Mouse (Mus musculus) intestine, embryonic 16.5 days (tissue): ENCODE data around the gene Lrrtm3. TPM values are rescaled to one million over a fixed set of nuclear protein-coding genes. Genes with fewer than 3 reads are reported as not detected.
A peak's percentile ranks its signal among the peaks of the same experiment; 100 is the strongest.

Source experiments
- ATAC-seq: fragments of 200-750 bp; cut with Nextera tagmentation; 2 replicates; pipeline ENCODE4 v1.8.0; 2017; ENCODE audit warnings: moderate TSS enrichment, moderate library complexity
- H3K27ac ChIP-seq: fragments of 300-500 bp; sonication (generic); 2 replicates; pipeline ENCODE4 v1.5.1; 2014; ENCODE audit warnings: mild to moderate bottlenecking, low read length
- H3K27me3 ChIP-seq: fragments of 300-500 bp; sonication (generic); replicated peaks from 2 replicates; pipeline ENCODE4 v1.6.1; 2014; ENCODE audit warnings: low read length, control low read depth, mixed read lengths; ENCODE audit not compliant: control insufficient read depth, insufficient read depth
- H3K36me3 ChIP-seq: fragments of 300-500 bp; sonication (generic); 2 replicates; pipeline ENCODE4 v1.6.1; 2014; ENCODE audit warnings: low read length, control low read depth; ENCODE audit not compliant: control insufficient read depth, insufficient read depth
- H3K4me1 ChIP-seq: fragments of 300-500 bp; sonication (generic); 2 replicates; pipeline ENCODE4 v1.6.1; 2014; ENCODE audit warnings: low read length, control low read depth, mixed read lengths; ENCODE audit not compliant: control insufficient read depth, insufficient read depth
- H3K4me2 ChIP-seq: fragments of 300-500 bp; sonication (generic); 2 replicates; pipeline ENCODE4 v1.6.1; 2014; ENCODE audit warnings: low read depth, low read length, control low read depth
- H3K4me3 ChIP-seq: fragments of 300-500 bp; sonication (generic); 2 replicates; pipeline ENCODE4 v1.5.1; 2014; ENCODE audit warnings: mild to moderate bottlenecking, low read length
- H3K9ac ChIP-seq: fragments of 300-500 bp; sonication (generic); 2 replicates; pipeline ENCODE4 v1.6.1; 2014; ENCODE audit warnings: low read depth, low read length
- H3K9me3 ChIP-seq: fragments of 300-500 bp; sonication (generic); 2 replicates; pipeline ENCODE4 v1.6.1; 2016; ENCODE audit warnings: low read length, control low read depth; ENCODE audit not compliant: control insufficient read depth
- WGBS: fragments of 180-500 bp; shearing (Covaris S2); extraction: QIAGEN DNeasy Blood & Tissue Kit; methylation state at CpG from one replicate; pipeline ENCODE4 v1.1.7; 2014; 5-methylcytosine and 5-hydroxymethylcytosine counted together
- polyA plus RNA-seq: library from polyadenylated mRNA; unstranded; fragments of >200 nt; fragmentation: Nextera tagmentation; extraction: Ambion mirVana; gene quantifications from 2 replicates; pipeline ENCODE4 v1.2.1, GENCODE M21; 2015

Gene Lrrtm3
- polyA plus RNA-seq, 1 experiment from 2014 or later, result 3.7 TPM

GRCm38 (mm10) chr10:64001531-64001930, 88.5 kb downstream of the Lrrtm3 start:
- Histone ChIP-seq H3K4me1 (no peaks in the 10 kb centered on the region), H3K27me3 (no peaks in the 10 kb centered on the region), H3K36me3 (no peaks in the 10 kb centered on the region), H3K4me2 (no peak overlapping the region), H3K9ac (no peak overlapping the region), H3K9me3 (no peaks in the 10 kb centered on the region), H3K27ac (no peak overlapping the region), H3K4me3 (no peak overlapping the region)
- ATAC-seq, result no peak
- 70% methylated on average over 6 of the region's 6 CpGs for WGBS

DNA sequence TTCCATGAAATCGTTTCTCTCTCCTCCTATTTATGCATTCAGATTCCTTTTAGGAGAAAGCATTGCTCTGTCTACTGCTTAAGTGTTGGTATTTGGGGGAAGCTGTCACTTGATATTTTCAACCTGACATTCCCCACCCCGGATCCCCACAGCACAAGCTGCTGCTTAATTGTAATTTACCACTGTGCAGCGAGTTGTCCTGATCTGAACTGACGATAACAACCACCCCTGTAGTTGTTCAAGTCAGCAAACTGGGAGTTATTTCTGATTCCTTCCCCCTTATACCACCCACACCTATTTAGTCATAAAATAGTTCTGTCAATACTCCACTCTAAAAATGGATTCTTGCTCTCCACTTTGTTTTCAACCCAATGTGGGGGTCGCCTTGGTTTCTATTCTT, 95.8 kb downstream of the Lrrtm3 start:
- Histone ChIP-seq H3K4me1 (no peaks in the 10 kb centered on the region), H3K9me3 (no peaks in the 10 kb centered on the region), H3K4me2 (no peak overlapping the region), H3K27me3 (no peaks in the 10 kb centered on the region), H3K9ac (no peak overlapping the region), H3K36me3 (no peaks in the 10 kb centered on the region), H3K4me3 (no peak overlapping the region), H3K27ac (no peak overlapping the region)
- no peak for ATAC-seq
- WGBS, result 80% methylated on average over 5 of the region's 5 CpGs

- Histone ChIP-seq H3K9ac (no peak overlapping the region), H3K36me3 (no peaks in the 10 kb centered on the region), H3K9me3 (no peaks in the 10 kb centered on the region), H3K4me1 (no peaks in the 10 kb centered on the region), H3K27me3 (no peaks in the 10 kb centered on the region), H3K4me2 (no peak overlapping the region), H3K4me3 (no peak overlapping the region), H3K27ac (no peak overlapping the region)
- no peak for ATAC-seq
- WGBS, result 73% methylated on average over 4 of the region's 4 CpGs
Measured at GRCm38 (mm10) chr10:63985576-63985975, 104.5 kb downstream of the Lrrtm3 start.

- no peak for ATAC-seq
- WGBS, result 56% methylated on average over 2 of the region's 2 CpGs
Measured at GRCm38 (mm10) chr10:63979410-63979809, 110.7 kb downstream of the Lrrtm3 start.

DNA sequence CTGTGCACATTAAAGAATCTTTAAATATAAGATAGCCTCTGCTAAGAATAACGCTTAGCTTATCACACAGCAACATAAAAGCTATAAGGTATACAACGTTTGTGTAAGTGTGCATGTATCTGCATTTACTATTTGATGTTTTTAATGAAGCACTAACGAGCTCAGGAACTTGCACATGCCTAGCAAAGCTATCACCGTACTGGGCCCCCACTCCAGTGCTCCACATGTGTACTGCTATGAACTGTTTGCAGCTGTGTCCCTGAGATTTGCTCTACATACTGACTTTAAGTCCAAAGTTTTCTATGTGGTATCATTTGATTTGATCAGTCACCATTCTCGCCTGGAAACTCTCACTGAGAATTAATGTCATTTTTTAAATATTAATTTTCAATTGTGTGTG, 111.1 kb downstream of the Lrrtm3 start:
- no peaks in the 10 kb centered on the region for H3K27me3 ChIP-seq
- 75% methylated on average over 5 of the region's 5 CpGs for WGBS
- no peak overlapping the region for H3K27ac ChIP-seq
- no peak for ATAC-seq
- H3K4me3 ChIP-seq, result no peak overlapping the region
- no peak overlapping the region for H3K4me2 ChIP-seq
- no peak overlapping the region for H3K9ac ChIP-seq
- H3K9me3 ChIP-seq, result no peaks in the 10 kb centered on the region
- H3K4me1 ChIP-seq, result no peaks in the 10 kb centered on the region; the same call in 1 of the 2 replicates
- no peaks in the 10 kb centered on the region for H3K36me3 ChIP-seq

More at GRCm38 (mm10) chr10:63979410-63979809, 110.7 kb downstream of the Lrrtm3 start:
- H3K9me3 ChIP-seq, result no peaks in the 10 kb centered on the region
- no peaks in the 10 kb centered on the region; the same call in 1 of the 2 replicates for H3K4me1 ChIP-seq
- H3K27ac ChIP-seq, result no peak overlapping the region
- H3K4me3 ChIP-seq, result no peak overlapping the region
- no peak overlapping the region for H3K4me2 ChIP-seq
- H3K27me3 ChIP-seq, result no peaks in the 10 kb centered on the region
- H3K9ac ChIP-seq, result no peak overlapping the region
- no peaks in the 10 kb centered on the region for H3K36me3 ChIP-seq

DNA sequence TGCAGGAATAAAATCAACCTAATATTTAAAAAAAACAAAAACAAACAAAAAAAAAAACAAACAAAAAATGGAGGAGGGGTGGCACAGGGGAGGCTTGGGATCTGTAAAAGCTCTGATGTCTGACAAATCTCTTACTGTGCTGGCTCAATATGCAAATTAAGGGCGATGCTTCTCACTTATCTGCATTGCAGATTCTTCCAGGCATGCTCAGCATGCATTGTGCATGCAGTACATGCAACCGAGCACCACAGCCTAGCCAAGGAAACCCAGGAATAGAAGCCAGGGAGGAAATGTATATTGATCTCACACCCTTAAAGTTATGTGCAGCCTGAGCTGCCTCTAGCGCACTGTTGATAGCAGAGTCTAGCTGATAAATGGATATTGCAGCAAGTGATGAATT, 111.5 kb downstream of the Lrrtm3 start:
- H3K9me3 ChIP-seq, result no peaks in the 10 kb centered on the region
- H3K36me3 ChIP-seq, result no peaks in the 10 kb centered on the region
- H3K27ac ChIP-seq, result no peak overlapping the region
- no peak for ATAC-seq
- H3K27me3 ChIP-seq, result no peaks in the 10 kb centered on the region
- no peak overlapping the region for H3K9ac ChIP-seq
- H3K4me3 ChIP-seq, result no peak overlapping the region
- no peak overlapping the region for H3K4me2 ChIP-seq
- 29% methylated on average over 3 of the region's 3 CpGs for WGBS
- H3K4me1 ChIP-seq, result no peaks in the 10 kb centered on the region; the same call in 1 of the 2 replicates

DNA sequence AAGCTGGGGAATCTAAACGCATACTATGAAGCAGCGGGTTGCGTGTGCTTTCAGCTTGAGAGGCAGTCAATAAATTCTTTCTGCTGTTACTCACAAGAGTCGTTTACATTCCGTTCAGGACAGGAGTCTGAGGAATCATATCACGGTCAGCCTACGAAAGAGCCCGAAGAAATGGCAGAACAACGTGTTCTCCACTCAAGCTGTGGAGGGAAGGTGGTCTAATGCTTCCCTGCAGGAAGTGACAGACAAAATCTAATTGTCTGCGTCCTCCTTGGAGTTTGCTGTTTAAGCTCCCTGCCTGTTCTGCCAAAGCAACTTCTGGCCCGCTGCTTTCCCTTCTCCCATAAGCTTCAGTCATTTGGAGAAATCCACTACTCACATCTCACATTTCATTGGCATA, 112.0 kb downstream of the Lrrtm3 start:
- 11% methylated on average over 11 of the region's 11 CpGs for WGBS
- H3K27ac ChIP-seq, result no peak overlapping the region
- peak overlapping the region; percentile 18; the same call in 1 of the 2 replicates for H3K4me3 ChIP-seq
- H3K4me2 ChIP-seq, result peak overlapping the region; percentile 41
- H3K9me3 ChIP-seq, result no peaks in the 10 kb centered on the region
- H3K36me3 ChIP-seq, result no peaks in the 10 kb centered on the region
- no peak for ATAC-seq
- H3K9ac ChIP-seq, result 0 out of 2 replicates have a peak overlapping the region, but pooled peaks have one; percentile 0
- no peaks in the 10 kb centered on the region for H3K27me3 ChIP-seq
- no peaks in the 10 kb centered on the region; the same call in 1 of the 2 replicates for H3K4me1 ChIP-seq

DNA sequence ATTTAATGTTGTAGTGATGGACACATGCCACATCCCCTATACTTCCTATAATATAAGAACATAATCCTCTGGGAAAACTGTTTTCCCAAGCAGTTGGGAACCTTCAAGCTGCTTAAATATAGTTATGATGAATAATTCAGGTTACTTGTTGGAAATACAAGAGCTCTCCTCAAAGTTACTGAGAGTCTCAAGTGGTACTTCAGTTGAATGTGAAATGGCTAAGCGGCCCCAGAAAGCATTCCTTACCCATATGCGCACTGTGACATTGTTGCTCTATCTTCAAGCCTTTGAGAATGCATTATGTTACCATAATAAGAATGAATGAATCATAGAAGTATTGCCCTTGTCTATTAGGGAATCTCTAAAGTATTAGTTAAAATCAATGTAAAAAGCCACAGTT, 117.8 kb downstream of the Lrrtm3 start:
- ATAC-seq, result no peak
- WGBS, result 92% methylated on average over 2 of the region's 2 CpGs

GRCm38 (mm10) chr10:63954308-63954930, 135.7 kb downstream of the Lrrtm3 start:
- ATAC-seq, result no peak
- WGBS, result 19% methylated on average over 6 of the region's 7 CpGs
- Histone ChIP-seq H3K9ac (no peak overlapping the region), H3K9me3 (no peaks in the 10 kb centered on the region), H3K4me1 (no peaks in the 10 kb centered on the region), H3K4me3 (no peak overlapping the region), H3K4me2 (no peak overlapping the region), H3K27me3 (no peaks in the 10 kb centered on the region), H3K36me3 (no peaks in the 10 kb centered on the region), H3K27ac (no peak overlapping the region)

More for the DNA sequence above, 117.8 kb downstream of the Lrrtm3 start:
- Histone ChIP-seq H3K4me3 (no peak overlapping the region), H3K36me3 (no peaks in the 10 kb centered on the region), H3K9me3 (no peaks in the 10 kb centered on the region), H3K27me3 (no peaks in the 10 kb centered on the region), H3K4me1 (no peaks in the 10 kb centered on the region), H3K4me2 (no peak overlapping the region), H3K9ac (no peak overlapping the region), H3K27ac (no peak overlapping the region)

DNA sequence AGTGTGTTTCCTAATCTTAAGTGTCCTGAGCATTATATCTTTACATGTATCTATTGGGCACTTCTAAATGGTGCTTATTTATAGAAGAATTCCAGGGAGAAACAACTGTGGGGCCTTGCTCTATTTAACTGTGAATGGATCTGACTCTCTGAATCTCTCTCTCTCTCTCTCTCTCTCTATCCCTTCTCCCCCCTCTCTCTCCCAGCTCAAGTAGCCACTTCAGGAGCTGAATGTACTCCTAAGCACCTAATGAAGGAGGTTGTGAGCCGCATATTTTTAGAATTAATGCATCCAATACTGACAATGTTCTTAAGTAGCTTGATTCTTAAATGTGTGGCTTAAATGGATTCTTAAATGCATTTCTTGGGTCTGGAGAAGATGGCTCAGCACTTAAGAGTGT, 138.6 kb downstream of the Lrrtm3 start:
- no peak overlapping the region for H3K4me3 ChIP-seq
- no peaks in the 10 kb centered on the region for H3K27me3 ChIP-seq
- no peaks in the 10 kb centered on the region for H3K9me3 ChIP-seq
- no peak for ATAC-seq
- 94% methylated on average over 1 of the region's 1 CpGs for WGBS
- no peaks in the 10 kb centered on the region for H3K36me3 ChIP-seq
- H3K4me2 ChIP-seq, result no peak overlapping the region
- no peaks in the 10 kb centered on the region for H3K4me1 ChIP-seq
- H3K9ac ChIP-seq, result no peak overlapping the region
- H3K27ac ChIP-seq, result no peak overlapping the region
